Mouse (Mus musculus) olfactory bulb, adult 2 months (tissue): Measurements from ENCODE around the gene Zbtb45.

Source experiments
- CTCF ChIP-seq: fragments of 200-500 bp; IDR thresholded peaks from 2 replicates; pipeline ENCODE4 v1.5.1; 2012; ENCODE audit warnings: low read depth, mild to moderate bottlenecking, low read length, moderate library complexity; ENCODE audit not compliant: insufficient read depth
- POLR2A ChIP-seq: fragments of 200-500 bp; IDR thresholded peaks from 2 replicates; pipeline ENCODE4 v1.6.1; 2012; ENCODE audit warnings: mild to moderate bottlenecking, low read depth, low read length, moderate library complexity; ENCODE audit not compliant: insufficient read depth

- TF ChIP-seq CTCF (no peak), POLR2A (no peak)
These were observed 30.1 kb downstream of the Zbtb45 start for GRCm38 (mm10) chr7:12979776-12980175.
